Mouse (Mus musculus) liver, postnatal 0 days (tissue): ENCODE data around the gene Sh3d19.

Experiments used
- CTCF ChIP-seq: sonication (generic); IDR thresholded peaks from 2 replicates; pipeline ENCODE4 v1.5.1; 2016; ENCODE audit warnings: antibody characterized with exemption, low read depth
- EP300 ChIP-seq: IDR thresholded peaks from 2 replicates; pipeline ENCODE4 v1.6.1; 2016; ENCODE audit warnings: antibody characterized with exemption, low read depth, mild to moderate bottlenecking

DNA sequence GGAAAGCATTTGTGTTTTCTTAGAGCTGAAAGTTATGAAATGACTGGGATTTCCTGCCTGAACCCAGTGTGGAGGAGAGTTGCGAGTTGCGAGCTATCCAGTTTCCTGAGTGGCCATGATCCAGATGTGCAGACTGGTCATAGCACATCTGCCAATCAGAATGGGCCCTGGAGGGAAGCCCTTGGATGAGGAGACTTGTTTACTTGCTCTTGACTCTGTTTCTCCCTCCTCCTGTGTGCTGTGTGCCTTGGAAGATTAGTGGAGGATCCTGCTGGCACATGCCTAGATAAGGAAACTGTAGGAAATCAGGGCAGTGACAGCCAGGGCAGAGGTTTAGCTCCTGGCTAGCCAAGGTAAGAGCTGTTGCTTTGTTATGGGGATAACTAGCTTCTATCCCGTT lies 67.7 kb downstream of the Sh3d19 start:
- no peak for TF ChIP-seq CTCF
- no peak for TF ChIP-seq EP300
